Mouse (Mus musculus) v-Abl transformed pro-B cells (cell line): ENCODE results near the gene Surf1.

ENCODE experiments used
- in situ Hi-C, 2 experiments: fragments of 400-800 bp; cut with MboI; formaldehyde crosslinking; loops; one replicate each; pipeline ENCODE4 v1.15.1; 2025; ENCODE audit not compliant: unreplicated experiment in 2 of 2

Surf1 gene

GRCm38 (mm10) chr2:26915927-26916728 lies at the start of gene Surf1, which contains the start of gene Surf2:
Gene Surf1, minus strand, starts transcription at chr2:26916530.
Gene Surf2, plus strand, starts transcription at chr2:26916367.
- in situ Hi-C loops, result loop anchor here (25.0 kb wide), 3 partner anchors 604 to 1654 kb away; partner anchors contain the start of genes Anapc2 (in 1 of the 2), C8g (in 1 of the 2), Fbxw5 (in 1 of the 2) and Gpsm1 (in 1 of the 2)

GRCm38 (mm10) chr2:26964724-26965370 lies 48.5 kb upstream of the Surf1 start:
- in situ Hi-C loops, result no loop called here

GRCm38 (mm10) chr2:26963923-26964723 lies 47.8 kb upstream of the Surf1 start, which contains the start of gene Rexo4:
Gene Rexo4, minus strand, starts transcription at chr2:26964386.
- in situ Hi-C loops, result no loop called here

GRCm38 (mm10) chr2:26960756-26961155 lies 44.4 kb upstream of the Surf1 start:
- in situ Hi-C loops, result no loop called here

- in situ Hi-C loops, result no loop called here
Measured at GRCm38 (mm10) chr2:26957488-26957859, 41.1 kb upstream of the Surf1 start.

GRCm38 (mm10) chr2:26956811-26957487 lies 40.6 kb upstream of the Surf1 start:
- in situ Hi-C loops, result no loop called here

- in situ Hi-C loops, result no loop called here
Measured at GRCm38 (mm10) chr2:26954735-26955395, 38.5 kb upstream of the Surf1 start.

- in situ Hi-C loops, result no loop called here
Measured at GRCm38 (mm10) chr2:26952866-26953265, 36.5 kb upstream of the Surf1 start.

GRCm38 (mm10) chr2:26952193-26952592 lies 35.9 kb upstream of the Surf1 start:
- in situ Hi-C loops, result no loop called here

- in situ Hi-C loops, result no loop called here
Measured at GRCm38 (mm10) chr2:26951346-26951905, 35.1 kb upstream of the Surf1 start.

- in situ Hi-C loops, result no loop called here
Measured at GRCm38 (mm10) chr2:26950411-26950810, 34.1 kb upstream of the Surf1 start.

GRCm38 (mm10) chr2:26943253-26943652 lies 26.9 kb upstream of the Surf1 start:
- in situ Hi-C loops, result loop anchor here in 1 of 2 experiments (25.0 kb wide), 1 partner anchor 494 kb away; the partner anchor contains the start of genes Brd3os and Vav2

GRCm38 (mm10) chr2:26941539-26941938 lies 25.2 kb upstream of the Surf1 start:
- in situ Hi-C loops, result loop anchor here in 1 of 2 experiments (25.0 kb wide), 1 partner anchor 496 kb away; the partner anchor contains the start of genes Brd3os and Vav2

GRCm38 (mm10) chr2:26936425-26936824 lies 20.1 kb upstream of the Surf1 start:
- in situ Hi-C loops, result loop anchor here in 1 of 2 experiments (25.0 kb wide), 1 partner anchor 501 kb away; the partner anchor contains the start of genes Brd3os and Vav2

GRCm38 (mm10) chr2:26935286-26935685 lies 19.0 kb upstream of the Surf1 start:
- in situ Hi-C loops, result loop anchor here in 1 of 2 experiments (25.0 kb wide), 1 partner anchor 502 kb away; the partner anchor contains the start of genes Brd3os and Vav2

GRCm38 (mm10) chr2:26933304-26934055 lies 17.1 kb upstream of the Surf1 start, which contains the start of the genes Surf4 and Stkld1:
Gene Surf4, minus strand, starts transcription at chr2:26933928.
Gene Stkld1, plus strand, starts transcription at chr2:26934047.
- in situ Hi-C loops, result loop anchor here (5.0 to 25.0 kb wide), 5 partner anchors 74 to 504 kb away; partner anchors contain the start of genes Brd3os (in 1 of the 2), Cacfd1 (in 1 of the 2) and Vav2 (in 1 of the 2)

- in situ Hi-C loops, result loop anchor here (5.0 to 25.0 kb wide), 5 partner anchors 75 to 505 kb away; partner anchors contain the start of genes Brd3os (in 1 of the 2), Cacfd1 (in 1 of the 2) and Vav2 (in 1 of the 2)
Measured at GRCm38 (mm10) chr2:26932473-26933303, 16.4 kb upstream of the Surf1 start.
